Mouse (Mus musculus): Measurements from ENCODE around the gene Rhog.

The Rhog gene

GRCm38 (mm10) chr7:102249896-102250630, 5.8 kb downstream of the Rhog start:
- peak; percentile 82 for DNase-seq

DNA sequence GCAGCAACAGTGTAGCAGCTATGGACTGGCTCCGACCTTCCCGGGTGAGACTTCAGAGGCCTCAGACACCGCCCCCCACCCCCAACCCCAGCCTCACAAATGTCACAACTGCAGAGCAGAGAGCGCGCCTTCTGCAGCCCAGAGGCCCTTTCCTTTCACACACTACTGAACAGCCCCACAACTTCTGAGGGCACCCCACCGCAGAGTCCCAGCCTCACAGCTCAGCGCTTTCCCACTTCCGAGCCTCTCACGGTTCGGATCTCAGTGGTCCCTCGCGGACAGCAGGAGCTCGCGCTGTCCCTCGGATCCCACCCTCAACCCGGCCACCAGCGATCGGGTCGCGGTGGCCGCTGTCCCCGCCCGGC, 6.3 kb downstream of the Rhog start:
- peak; percentile 51 for DNase-seq

DNA sequence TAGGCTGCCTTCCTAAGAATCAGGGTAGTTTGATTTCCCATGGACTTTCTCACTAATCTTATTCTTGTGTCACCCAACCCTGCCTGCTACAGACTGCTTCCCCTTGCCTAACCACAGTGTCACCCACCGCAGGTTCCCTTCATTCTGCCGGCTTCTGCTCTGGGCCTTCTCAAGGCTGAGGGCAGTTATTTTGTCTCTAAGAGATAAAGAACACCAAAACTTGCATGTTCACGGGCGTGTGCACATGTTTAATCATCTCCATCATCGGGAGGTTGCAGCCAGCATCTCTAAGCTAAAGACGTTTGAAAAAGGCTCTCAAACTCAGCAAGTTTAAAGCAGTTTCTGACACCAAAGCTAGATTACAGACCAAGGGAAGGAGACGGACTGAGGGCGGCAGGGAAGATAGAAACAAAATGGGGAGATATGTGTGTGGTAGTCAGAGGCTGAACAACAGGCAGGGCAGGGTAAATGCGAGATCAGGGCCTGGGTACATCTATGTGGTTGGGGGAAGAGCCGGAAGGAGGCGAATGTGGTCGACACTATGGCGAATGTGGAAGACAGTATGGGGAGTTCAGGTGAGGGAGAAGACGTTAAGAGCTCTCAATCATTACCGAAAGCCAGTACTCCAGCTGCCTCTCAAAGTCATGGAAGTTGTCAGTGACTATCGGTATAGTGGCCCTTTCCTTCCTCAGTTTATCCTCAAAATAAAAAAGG, 7.0 kb downstream of the Rhog start:
- peak; percentile 50 for DNase-seq

GRCm38 (mm10) chr7:102246956-102247797, 8.7 kb downstream of the Rhog start:
- peak; percentile 64 for DNase-seq

GRCm38 (mm10) chr7:102246265-102246664, 9.6 kb downstream of the Rhog start:
- no peak for DNase-seq

DNA sequence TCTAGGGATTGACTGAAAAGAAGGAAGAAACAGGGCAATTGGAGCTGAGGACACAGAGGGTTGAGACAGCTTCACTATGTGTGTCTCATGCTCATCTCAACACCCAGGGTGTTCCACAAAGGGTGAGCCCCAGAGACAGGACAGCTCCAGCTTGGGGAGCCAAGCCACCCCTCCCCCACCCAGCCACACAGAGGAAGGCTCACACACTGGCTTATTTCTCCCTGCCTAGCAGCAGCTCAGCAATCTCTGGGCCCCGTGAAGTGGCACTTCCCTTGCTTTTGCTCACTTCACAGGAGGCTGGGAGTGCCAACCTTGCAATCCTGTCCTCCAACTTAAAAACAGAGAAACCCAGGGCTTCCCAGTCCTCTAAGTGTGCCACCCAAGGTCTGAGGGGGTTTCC, 10.1 kb downstream of the Rhog start:
- peak; percentile 75 for DNase-seq

- peak; percentile 58 for DNase-seq
These were observed 10.9 kb downstream of the Rhog start for GRCm38 (mm10) chr7:102244782-102245535.

- DNase-seq = peak; percentile 83
These were observed 12.0 kb downstream of the Rhog start for GRCm38 (mm10) chr7:102243870-102244269.

- DNase-seq = no peak
These were observed 12.9 kb downstream of the Rhog start for GRCm38 (mm10) chr7:102242917-102243316.

DNA sequence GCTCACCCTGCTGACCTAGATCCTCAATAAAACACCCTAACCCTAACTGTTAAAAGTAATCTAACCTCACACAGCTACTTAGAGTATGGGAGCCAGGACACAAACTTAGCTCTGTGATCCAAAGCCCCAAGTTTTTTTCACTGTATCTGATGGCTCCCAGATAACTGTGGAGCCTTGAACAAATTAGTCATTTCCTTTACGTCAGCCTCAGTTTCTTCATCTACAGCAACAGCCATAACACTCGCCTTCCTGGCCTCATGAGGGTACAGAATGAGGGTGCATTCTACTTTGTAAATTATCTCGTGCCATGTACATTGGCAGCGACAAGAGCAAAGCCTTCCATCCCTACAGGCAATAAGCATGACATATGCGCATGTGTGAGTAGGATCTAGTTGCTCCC, 13.5 kb downstream of the Rhog start:
- peak; percentile 30 for DNase-seq

DNA sequence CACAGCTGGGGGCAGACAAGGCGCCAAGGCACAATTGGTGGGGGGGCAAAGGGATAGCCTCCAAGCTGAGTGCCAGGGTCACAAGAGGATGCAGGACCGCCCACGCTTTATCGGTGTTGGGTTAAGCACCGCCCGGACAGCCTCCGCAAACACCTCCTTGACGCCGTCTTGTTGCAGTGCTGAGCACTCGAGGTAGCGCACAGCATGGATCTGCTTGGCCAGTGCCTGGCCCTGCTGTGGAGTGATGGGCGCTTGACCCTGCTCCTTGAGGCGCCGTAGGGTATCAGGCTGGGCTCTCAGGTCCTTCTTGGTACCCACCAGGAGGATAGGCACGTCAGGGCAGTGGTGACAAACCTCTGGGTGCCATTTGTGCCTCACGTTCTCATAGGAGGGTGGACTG, 16.3 kb downstream of the Rhog start:
- DNase-seq = no peak

DNA sequence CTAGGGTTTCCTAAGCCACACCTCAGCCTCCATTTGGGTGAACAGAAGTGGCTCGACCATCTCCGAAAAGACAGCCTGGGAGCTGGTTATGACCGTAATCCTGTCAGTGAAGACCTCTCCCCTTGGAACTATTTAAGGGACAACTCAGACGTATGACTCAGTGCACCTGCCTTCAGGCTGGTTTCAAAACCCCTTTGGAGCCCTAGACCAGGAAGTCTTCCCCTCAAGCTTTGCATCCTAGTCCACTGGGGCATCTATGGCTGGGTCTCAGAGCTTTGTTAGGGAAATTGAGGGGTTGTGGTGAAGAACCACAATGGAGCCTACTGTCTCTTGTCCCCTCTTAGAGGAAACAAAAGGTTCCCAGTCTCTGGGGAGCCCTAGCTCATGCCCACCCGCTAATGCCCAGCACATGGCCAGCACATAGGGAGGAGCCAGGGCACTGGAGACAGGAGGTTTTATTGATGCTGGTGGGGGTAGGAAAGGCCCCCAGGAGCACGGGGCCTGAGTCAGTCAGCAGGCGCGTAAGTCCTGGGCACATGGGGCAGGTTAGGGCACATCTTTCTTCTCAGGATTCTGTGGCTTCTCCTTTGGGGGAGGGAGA, 17.1 kb downstream of the Rhog start:
- no peak for DNase-seq

GRCm38 (mm10) chr7:102233059-102233458, 22.8 kb downstream of the Rhog start:
- no peak for DNase-seq

DNA sequence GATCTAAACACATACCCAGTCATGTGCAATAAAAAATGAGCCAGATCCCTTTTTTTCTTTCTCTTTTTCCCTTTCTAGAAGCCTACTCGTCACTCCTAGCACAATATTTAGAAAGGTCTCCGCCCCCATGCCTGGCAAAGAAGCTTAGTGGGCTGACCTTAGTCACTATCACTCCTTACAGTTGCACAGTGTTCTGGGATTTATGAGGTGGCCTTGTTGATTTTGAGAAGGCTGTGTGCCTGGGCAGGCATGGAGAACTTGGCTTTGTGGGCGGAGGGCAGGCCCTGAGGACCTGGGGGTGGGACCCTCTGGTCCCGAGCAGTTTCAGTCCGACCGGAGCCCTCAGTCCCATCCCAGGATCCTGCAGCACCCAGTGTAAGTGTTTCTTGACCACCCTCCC, 26.0 kb downstream of the Rhog start:
- peak; percentile 66 for DNase-seq

- no peak for DNase-seq
These were observed 27.7 kb downstream of the Rhog start for GRCm38 (mm10) chr7:102228049-102228670.

- no peak for DNase-seq
These were observed 29.8 kb downstream of the Rhog start for GRCm38 (mm10) chr7:102226051-102226450.

GRCm38 (mm10) chr7:102223883-102224738, 31.7 kb downstream of the Rhog start:
- DNase-seq = peak; percentile 67

DNA sequence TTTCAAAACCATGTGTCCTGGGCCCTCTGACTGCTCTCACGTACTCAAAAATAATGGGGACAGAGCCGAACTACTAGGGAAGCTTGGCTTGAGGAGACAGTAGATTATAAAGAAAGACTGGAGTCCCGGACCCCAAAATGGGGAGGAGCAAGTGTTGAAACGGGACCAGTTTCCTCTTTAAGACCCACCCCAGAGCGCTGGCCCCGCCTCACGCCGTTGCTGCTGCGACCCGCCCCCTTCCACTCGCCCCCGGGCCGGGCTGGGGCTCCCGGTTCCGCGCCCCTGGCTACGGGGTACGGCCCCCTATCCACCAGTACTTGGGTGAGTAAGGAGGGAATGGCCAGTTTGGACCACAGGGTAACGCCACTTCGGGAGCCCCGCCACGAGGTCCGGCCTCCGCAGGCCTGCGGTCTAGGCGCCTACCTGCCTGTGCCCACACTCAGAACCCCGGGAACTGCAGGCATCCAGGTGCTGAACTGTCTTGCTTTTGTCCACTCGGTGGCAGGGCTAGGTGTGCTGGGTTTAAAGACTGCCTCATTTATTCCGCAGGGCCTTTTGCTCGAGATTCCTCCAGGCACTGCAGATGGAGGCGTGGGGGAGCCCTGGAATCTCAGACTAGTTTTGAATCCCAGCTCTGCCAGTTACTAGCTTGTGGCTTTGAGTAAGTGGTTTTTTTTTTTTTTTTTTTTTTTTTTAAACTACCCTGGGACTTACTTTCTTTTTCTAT, 32.9 kb downstream of the Rhog start:
- peak; percentile 88 for DNase-seq

GRCm38 (mm10) chr7:102222336-102222735, 33.5 kb downstream of the Rhog start:
- peak; percentile 78 for DNase-seq

- DNase-seq = no peak
These were observed 34.0 kb downstream of the Rhog start for GRCm38 (mm10) chr7:102221899-102222298.
